Mouse (Mus musculus): ENCODE measurements around the gene Unc13d.

- TF ChIP-seq CTCF (IDR thresholded peaks at IDR 0.05; ENCODE audit: low read depth, low read length) (peak; percentile 6), POLR2A (IDR thresholded peaks at IDR 0.05; ENCODE audit: insufficient read depth, low read length) (no peak), EP300 (IDR thresholded peaks at IDR 0.05; ENCODE audit: insufficient read depth, low read depth, low read length) (no peak)
Measured at GRCm38 (mm10) chr11:116117819-116118218, 40.1 kb upstream of the Unc13d start.

Data from ES-Bruce4 (cell line).